Mouse (Mus musculus) midbrain, embryonic 13.5 days (tissue): Measurements from ENCODE around the gene Tcf15. TPM values are rescaled to one million over a fixed set of nuclear protein-coding genes. Genes with fewer than 3 reads are reported as not detected.

Experiments
- ATAC-seq: fragments of 200-750 bp; cut with Nextera tagmentation; 2 replicates; pipeline ENCODE4 v1.8.0; 2017; ENCODE audit warnings: mild to moderate bottlenecking, moderate TSS enrichment, moderate library complexity
- H3K27ac ChIP-seq: fragments of 300-500 bp; sonication (generic); 2 replicates; pipeline ENCODE4 v1.5.1; 2015; ENCODE audit warnings: inconsistent platforms, mild to moderate bottlenecking, moderate library complexity
- H3K27me3 ChIP-seq: fragments of 300-500 bp; sonication (generic); 2 replicates; pipeline ENCODE4 v1.6.1; 2015; ENCODE audit warnings: mild to moderate bottlenecking, inconsistent platforms
- H3K36me3 ChIP-seq: fragments of 300-500 bp; sonication (generic); 2 replicates; pipeline ENCODE4 v1.6.1; 2015; ENCODE audit warnings: mild to moderate bottlenecking, inconsistent platforms
- H3K4me1 ChIP-seq: fragments of 300-500 bp; sonication (generic); replicated peaks from 2 replicates; pipeline ENCODE4 v1.6.1; 2015; ENCODE audit warnings: inconsistent platforms
- H3K4me2 ChIP-seq: fragments of 300-500 bp; sonication (generic); replicated peaks from 2 replicates; pipeline ENCODE4 v1.6.1; 2015; ENCODE audit warnings: moderate library complexity, mild to moderate bottlenecking, inconsistent platforms
- H3K4me3 ChIP-seq: fragments of 300-500 bp; sonication (generic); replicated peaks from 2 replicates; pipeline ENCODE4 v1.5.1; 2015; ENCODE audit warnings: mild to moderate bottlenecking, inconsistent platforms
- H3K9ac ChIP-seq: fragments of 300-500 bp; sonication (generic); replicated peaks from 2 replicates; pipeline ENCODE4 v1.6.1; 2015; ENCODE audit warnings: mild to moderate bottlenecking, inconsistent platforms
- H3K9me3 ChIP-seq: fragments of 300-500 bp; sonication (generic); 2 replicates; pipeline ENCODE4 v1.6.1; 2016; ENCODE audit warnings: mild to moderate bottlenecking, inconsistent platforms
- WGBS: fragments of 180-500 bp; shearing (Covaris S2); methylation state at CpG from one replicate; pipeline ENCODE4 v1.1.7; 2015; 5-methylcytosine and 5-hydroxymethylcytosine counted together
- polyA plus RNA-seq: library from polyadenylated mRNA; unstranded; fragments of >200 nt; fragmentation: Nextera tagmentation; extraction: Ambion mirVana; gene quantifications from 2 replicates; pipeline ENCODE4 v1.2.1, GENCODE M21; 2015

The Tcf15 gene
- polyA plus RNA-seq, 1 experiment from 2014 or later, result 1.8 TPM

- no peak overlapping the region for H3K4me3 ChIP-seq
- no peaks in the 10 kb centered on the region for H3K9me3 ChIP-seq
- no peak for ATAC-seq
These were observed 34.7 kb upstream of the Tcf15 start for GRCm38 (mm10) chr2:152108702-152109101.

GRCm38 (mm10) chr2:152109386-152109785, 34.0 kb upstream of the Tcf15 start:
- Histone ChIP-seq H3K27ac (no peak overlapping the region), H3K4me1 (peaks cover 30% of the 10 kb centered on the region), H3K27me3 (no peaks in the 10 kb centered on the region), H3K4me2 (no peak overlapping the region), H3K9ac (no peak overlapping the region), H3K9me3 (no peaks in the 10 kb centered on the region), H3K4me3 (no peak overlapping the region), H3K36me3 (no peaks in the 10 kb centered on the region)
- ATAC-seq, result no peak
- WGBS, result 89% methylated on average over 5 of the region's 5 CpGs

More at GRCm38 (mm10) chr2:152108702-152109101, 34.7 kb upstream of the Tcf15 start:
- Histone ChIP-seq H3K9ac (no peak overlapping the region), H3K27me3 (peaks cover 2% of the 10 kb centered on the region; the same call in 1 of the 2 replicates), H3K36me3 (no peaks in the 10 kb centered on the region), H3K4me1 (peaks cover 26% of the 10 kb centered on the region), H3K4me2 (no peak overlapping the region), H3K27ac (no peak overlapping the region)
- 68% methylated on average over 7 of the region's 7 CpGs for WGBS

GRCm38 (mm10) chr2:152111311-152111710, 32.0 kb upstream of the Tcf15 start:
- no peaks in the 10 kb centered on the region for H3K27me3 ChIP-seq
- H3K27ac ChIP-seq, result no peak overlapping the region
- H3K4me2 ChIP-seq, result no peak overlapping the region
- ATAC-seq, result peak; percentile 1; the same call in 1 of the 2 replicates
- 75% methylated on average over 2 of the region's 2 CpGs for WGBS
- no peaks in the 10 kb centered on the region for H3K36me3 ChIP-seq
- H3K4me1 ChIP-seq, result peaks cover 30% of the 10 kb centered on the region
- H3K9me3 ChIP-seq, result no peaks in the 10 kb centered on the region
- H3K4me3 ChIP-seq, result no peak overlapping the region
- H3K9ac ChIP-seq, result no peak overlapping the region

GRCm38 (mm10) chr2:152111920-152112319, 31.4 kb upstream of the Tcf15 start:
- Histone ChIP-seq H3K9ac (no peak overlapping the region), H3K4me3 (no peak overlapping the region), H3K4me1 (peaks cover 26% of the 10 kb centered on the region), H3K4me2 (no peak overlapping the region), H3K9me3 (no peaks in the 10 kb centered on the region), H3K36me3 (no peaks in the 10 kb centered on the region), H3K27me3 (0 out of 2 replicates have a peak, but pooled peaks cover under 1% of the 10 kb centered on the region), H3K27ac (no peak overlapping the region)
- 7% methylated on average over 7 of the region's 7 CpGs for WGBS
- ATAC-seq, result peak; percentile 77

GRCm38 (mm10) chr2:152112490-152112889, 30.9 kb upstream of the Tcf15 start:
- H3K27ac ChIP-seq, result no peak overlapping the region
- H3K27me3 ChIP-seq, result 0 out of 2 replicates have a peak, but pooled peaks cover 3% of the 10 kb centered on the region
- H3K4me1 ChIP-seq, result peaks cover 26% of the 10 kb centered on the region
- no peaks in the 10 kb centered on the region for H3K36me3 ChIP-seq
- no peak; the same call in 1 of the 2 replicates for ATAC-seq
- WGBS, result 77% methylated on average over 5 of the region's 5 CpGs
- no peak overlapping the region for H3K4me3 ChIP-seq
- H3K9ac ChIP-seq, result no peak overlapping the region
- no peak overlapping the region for H3K4me2 ChIP-seq
- no peaks in the 10 kb centered on the region for H3K9me3 ChIP-seq

GRCm38 (mm10) chr2:152112970-152113369, 30.4 kb upstream of the Tcf15 start:
- H3K9me3 ChIP-seq, result no peaks in the 10 kb centered on the region
- no peaks in the 10 kb centered on the region for H3K36me3 ChIP-seq
- H3K4me2 ChIP-seq, result no peak overlapping the region
- no peak overlapping the region for H3K9ac ChIP-seq
- H3K27ac ChIP-seq, result no peak overlapping the region
- ATAC-seq, result no peak
- peaks cover 26% of the 10 kb centered on the region for H3K4me1 ChIP-seq
- WGBS, result 69% methylated on average over 10 of the region's 10 CpGs
- 0 out of 2 replicates have a peak, but pooled peaks cover 3% of the 10 kb centered on the region for H3K27me3 ChIP-seq
- no peak overlapping the region for H3K4me3 ChIP-seq

- 10% methylated on average over 36 of the region's 36 CpGs for WGBS
- Histone ChIP-seq H3K9ac (peak overlapping the region; percentile 46), H3K36me3 (no peaks in the 10 kb centered on the region), H3K4me3 (peak overlapping the region; percentile 25), H3K27ac (no peak overlapping the region), H3K9me3 (no peaks in the 10 kb centered on the region), H3K4me1 (peaks cover 23% of the 10 kb centered on the region), H3K27me3 (0 out of 2 replicates have a peak, but pooled peaks cover 3% of the 10 kb centered on the region), H3K4me2 (peak overlapping the region; percentile 54)
- ATAC-seq, result peak; percentile 79
These were observed 29.0 kb upstream of the Tcf15 start for GRCm38 (mm10) chr2:152114057-152114975.

- WGBS, result 82% methylated on average over 7 of the region's 7 CpGs
These were observed 25.7 kb upstream of the Tcf15 start for GRCm38 (mm10) chr2:152117694-152118093.

GRCm38 (mm10) chr2:152119228-152119865, 24.0 kb upstream of the Tcf15 start:
- Histone ChIP-seq H3K4me3 (no peak overlapping the region), H3K27me3 (0 out of 2 replicates have a peak, but pooled peaks cover 3% of the 10 kb centered on the region), H3K9ac (no peak overlapping the region), H3K36me3 (no peaks in the 10 kb centered on the region), H3K4me1 (peaks cover 21% of the 10 kb centered on the region), H3K9me3 (no peaks in the 10 kb centered on the region), H3K27ac (no peak overlapping the region), H3K4me2 (no peak overlapping the region)
- WGBS, result 49% methylated on average over 6 of the region's 6 CpGs
- no peak for ATAC-seq

More at GRCm38 (mm10) chr2:152117694-152118093, 25.7 kb upstream of the Tcf15 start:
- Histone ChIP-seq H3K27me3 (0 out of 2 replicates have a peak, but pooled peaks cover 3% of the 10 kb centered on the region), H3K4me3 (no peak overlapping the region), H3K9me3 (no peaks in the 10 kb centered on the region), H3K27ac (no peak overlapping the region), H3K4me1 (peaks cover 28% of the 10 kb centered on the region), H3K36me3 (no peaks in the 10 kb centered on the region), H3K4me2 (no peak overlapping the region), H3K9ac (no peak overlapping the region)
- no peak for ATAC-seq

- 80% methylated on average over 9 of the region's 9 CpGs for WGBS
- H3K4me3 ChIP-seq, result no peak overlapping the region
- ATAC-seq, result no peak
These were observed 20.5 kb upstream of the Tcf15 start for GRCm38 (mm10) chr2:152122896-152123295.

GRCm38 (mm10) chr2:152128597-152128996, 14.8 kb upstream of the Tcf15 start:
- Histone ChIP-seq H3K36me3 (no peaks in the 10 kb centered on the region), H3K27me3 (no peaks in the 10 kb centered on the region), H3K4me2 (no peak overlapping the region), H3K9ac (no peak overlapping the region), H3K4me3 (no peak overlapping the region), H3K9me3 (no peaks in the 10 kb centered on the region), H3K4me1 (no peaks in the 10 kb centered on the region), H3K27ac (no peak overlapping the region)
- 77% methylated on average over 2 of the region's 2 CpGs for WGBS
- no peak for ATAC-seq

More at GRCm38 (mm10) chr2:152122896-152123295, 20.5 kb upstream of the Tcf15 start:
- Histone ChIP-seq H3K9me3 (no peaks in the 10 kb centered on the region), H3K36me3 (no peaks in the 10 kb centered on the region), H3K4me1 (0 out of 2 replicates have a peak, but pooled peaks cover 7% of the 10 kb centered on the region), H3K9ac (no peak overlapping the region), H3K4me2 (no peak overlapping the region), H3K27ac (no peak overlapping the region), H3K27me3 (no peaks in the 10 kb centered on the region)

- H3K9me3 ChIP-seq, result no peaks in the 10 kb centered on the region
- H3K27ac ChIP-seq, result no peak overlapping the region
- H3K36me3 ChIP-seq, result no peaks in the 10 kb centered on the region
- H3K27me3 ChIP-seq, result no peaks in the 10 kb centered on the region
- no peak overlapping the region for H3K9ac ChIP-seq
- ATAC-seq, result no peak
- H3K4me1 ChIP-seq, result no peaks in the 10 kb centered on the region
- WGBS, result 70% methylated on average over 3 of the region's 3 CpGs
- no peak overlapping the region for H3K4me3 ChIP-seq
- H3K4me2 ChIP-seq, result no peak overlapping the region
These were observed 13.6 kb upstream of the Tcf15 start for GRCm38 (mm10) chr2:152129778-152130177.
